Mouse (Mus musculus) G1E (cell line): Measurements from ENCODE around the gene Dpysl5.

Source experiments
- CTCF ChIP-seq: IDR thresholded peaks from 2 replicates; pipeline ENCODE4 v1.5.1; 2012; ENCODE audit warnings: low read depth, low read length, inconsistent platforms, mixed read lengths
- TAL1 ChIP-seq: conservative IDR thresholded peaks from 2 replicates; pipeline ENCODE4 v1.6.1; 2012; ENCODE audit warnings: low read depth, low read length, inconsistent platforms, mixed read lengths

GRCm38 (mm10) chr5:30681970-30682369 lies 29.4 kb upstream of the Dpysl5 start:
- no peak for TF ChIP-seq CTCF
- TF ChIP-seq TAL1 = no peak
